Mouse (Mus musculus) embryo, embryonic 10.5 days (tissue): ENCODE results near the gene St6galnac6.

ENCODE experiments used
- DNase-seq: peaks from one replicate; pipeline ENCODE4 v3.0.0-alpha.2; 2015; ENCODE audit warnings: low spot score

The St6galnac6 gene

DNA sequence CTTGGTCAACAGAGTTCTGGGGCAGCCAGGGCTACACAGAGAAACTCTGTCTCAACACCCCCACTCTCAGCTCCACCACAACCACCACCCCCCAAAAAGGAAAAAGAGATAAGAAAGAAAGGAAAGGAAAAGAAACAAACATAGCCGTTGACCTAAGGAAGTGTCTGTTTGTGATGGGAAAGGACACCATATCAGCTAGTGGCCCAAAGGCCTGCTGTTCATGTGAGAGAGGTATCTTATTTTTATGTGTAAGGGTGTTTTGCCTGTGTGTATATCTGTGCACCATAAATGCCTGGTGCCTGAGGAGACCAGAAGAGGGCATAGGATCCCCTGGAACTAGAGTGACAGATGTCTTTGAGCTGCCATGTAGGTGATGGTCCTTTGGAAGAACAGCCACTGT lies 40.1 kb downstream of the St6galnac6 start:
- DNase-seq, result no peak

DNA sequence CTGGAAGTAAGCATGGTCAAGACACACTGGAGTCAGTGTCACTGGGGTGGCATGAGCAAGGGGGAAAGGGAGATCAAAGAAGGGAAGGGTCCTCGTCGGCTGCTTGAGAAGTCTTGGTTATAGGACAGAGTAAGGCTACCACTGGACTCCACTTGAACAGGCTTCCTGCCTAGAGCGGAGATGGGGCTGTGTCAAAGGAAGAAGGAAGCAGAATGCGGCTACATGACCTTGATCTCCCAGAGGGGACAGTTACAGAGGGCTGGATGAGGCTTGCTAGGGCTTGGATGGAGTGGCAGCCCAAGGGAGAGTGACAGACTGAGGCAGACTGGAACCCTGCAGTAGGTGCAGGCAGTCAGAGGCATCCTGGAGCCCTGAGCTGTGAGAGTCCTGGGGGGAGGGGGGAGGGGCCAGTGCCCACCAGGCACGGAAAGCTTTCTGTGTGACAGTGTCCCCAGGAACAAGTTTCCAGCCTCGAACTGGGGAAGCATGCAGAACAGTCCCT lies 41.1 kb downstream of the St6galnac6 start:
- DNase-seq, result no peak

DNA sequence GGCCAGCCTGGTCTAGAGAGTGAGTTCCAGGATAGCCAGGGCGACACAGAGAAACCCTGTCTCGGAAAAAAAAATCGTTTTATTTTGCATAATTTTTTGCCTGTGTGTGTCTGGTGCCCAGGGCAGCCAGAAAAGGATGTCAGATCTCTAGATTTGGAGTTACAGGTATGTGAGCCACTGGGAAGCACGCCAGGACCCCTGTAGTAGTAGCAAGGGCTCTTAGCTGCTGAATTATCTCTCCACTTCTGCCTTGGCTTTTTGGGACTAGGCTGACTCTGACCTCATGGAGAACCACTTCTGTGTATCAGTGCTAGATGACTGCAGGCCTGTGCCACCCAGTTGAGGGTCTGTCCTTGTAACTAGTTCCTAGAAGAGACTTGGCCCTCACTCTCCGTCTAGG lies 42.3 kb downstream of the St6galnac6 start:
- DNase-seq, result no peak

DNA sequence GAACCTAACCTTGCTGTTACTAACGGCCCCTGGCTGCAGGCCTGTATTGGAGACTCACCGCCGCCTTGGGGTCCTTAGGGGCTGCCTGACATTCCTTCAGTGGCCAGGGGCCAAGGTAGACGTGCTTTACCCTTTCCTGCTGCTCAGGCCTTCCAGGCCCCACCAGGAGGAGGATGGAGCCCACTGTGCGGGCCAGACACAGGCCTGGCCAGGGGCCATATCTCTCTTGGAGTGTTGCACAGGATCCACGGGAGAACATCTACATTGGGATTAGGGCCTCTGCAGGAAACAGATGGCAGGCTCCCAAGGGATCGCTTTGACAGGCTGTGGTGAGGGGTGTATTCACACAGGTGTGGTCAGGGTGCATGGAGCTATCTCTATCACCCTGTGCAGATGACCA lies 43.3 kb downstream of the St6galnac6 start:
- DNase-seq, result no peak

DNA sequence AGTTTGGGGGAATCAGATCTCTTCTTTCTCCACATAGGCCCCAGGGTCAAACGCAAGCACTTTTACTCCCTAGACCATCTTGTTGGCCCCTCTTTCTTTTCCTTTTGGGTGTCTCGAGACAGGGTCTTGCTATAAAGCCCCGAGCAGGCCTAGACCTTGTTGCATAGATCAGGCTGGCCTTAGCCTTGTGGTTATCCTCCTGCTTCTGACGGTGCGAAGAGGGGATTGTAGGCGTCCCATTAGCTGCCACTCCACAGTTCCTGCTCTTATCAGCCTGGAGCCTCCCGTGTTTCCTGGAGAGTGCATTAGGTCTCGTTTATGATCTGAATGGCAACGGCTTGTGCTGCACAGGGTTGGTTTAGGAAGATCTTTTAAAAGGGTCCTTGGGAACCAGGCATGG lies 44.6 kb downstream of the St6galnac6 start:
- no peak for DNase-seq

DNA sequence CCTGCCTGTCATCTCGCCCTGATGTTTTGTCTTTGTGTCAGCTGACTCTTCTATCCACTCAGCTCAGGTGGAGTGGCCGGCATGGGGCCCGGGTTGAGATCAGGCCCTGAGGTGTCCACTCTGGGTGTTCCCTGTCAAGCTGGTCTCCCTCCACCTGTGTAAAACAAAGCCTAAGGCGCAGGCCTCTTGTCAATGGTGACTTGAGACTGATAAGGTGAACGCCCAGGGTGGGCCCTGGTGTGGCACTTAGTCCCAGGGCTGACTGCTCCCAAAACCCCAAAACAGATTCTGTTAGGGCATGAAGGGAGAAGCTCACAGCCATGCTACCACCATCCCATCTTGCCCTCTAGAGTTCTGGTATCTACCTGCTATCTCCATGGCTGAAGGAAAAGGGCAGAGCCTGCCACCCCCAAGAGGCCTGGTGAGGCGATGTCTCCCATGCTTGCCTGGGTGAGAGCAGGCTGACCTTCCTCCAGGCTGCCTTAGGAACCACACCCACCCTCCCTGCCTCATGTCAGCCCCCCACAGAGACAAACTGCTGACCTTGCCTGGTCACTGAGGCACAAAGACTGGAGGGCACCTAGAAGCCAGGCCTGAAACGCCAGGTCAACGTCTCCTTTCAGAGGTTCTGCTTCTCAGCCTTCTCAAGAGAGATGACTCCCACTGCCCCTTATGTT lies 45.4 kb downstream of the St6galnac6 start:
- no peak for DNase-seq

DNA sequence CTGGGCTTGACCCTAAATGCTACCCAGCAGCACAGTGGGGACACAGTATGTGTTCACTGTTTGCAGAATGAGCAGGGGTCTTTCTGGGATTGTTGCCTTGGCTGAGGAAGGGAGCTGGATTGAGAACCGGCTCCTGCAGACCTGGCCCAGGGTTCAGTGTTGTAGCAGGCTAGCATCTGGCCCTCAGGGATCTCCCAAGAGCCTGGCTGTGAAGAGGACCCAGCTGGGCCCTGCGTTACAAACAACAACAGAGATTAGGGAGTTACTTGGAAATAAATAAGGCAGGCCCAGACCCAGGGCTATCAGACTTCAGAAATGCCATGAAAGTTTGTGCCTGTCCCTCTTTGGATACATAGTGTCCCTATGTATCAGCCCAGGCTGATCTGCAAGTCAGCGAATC lies 46.1 kb downstream of the St6galnac6 start:
- DNase-seq, result no peak

DNA sequence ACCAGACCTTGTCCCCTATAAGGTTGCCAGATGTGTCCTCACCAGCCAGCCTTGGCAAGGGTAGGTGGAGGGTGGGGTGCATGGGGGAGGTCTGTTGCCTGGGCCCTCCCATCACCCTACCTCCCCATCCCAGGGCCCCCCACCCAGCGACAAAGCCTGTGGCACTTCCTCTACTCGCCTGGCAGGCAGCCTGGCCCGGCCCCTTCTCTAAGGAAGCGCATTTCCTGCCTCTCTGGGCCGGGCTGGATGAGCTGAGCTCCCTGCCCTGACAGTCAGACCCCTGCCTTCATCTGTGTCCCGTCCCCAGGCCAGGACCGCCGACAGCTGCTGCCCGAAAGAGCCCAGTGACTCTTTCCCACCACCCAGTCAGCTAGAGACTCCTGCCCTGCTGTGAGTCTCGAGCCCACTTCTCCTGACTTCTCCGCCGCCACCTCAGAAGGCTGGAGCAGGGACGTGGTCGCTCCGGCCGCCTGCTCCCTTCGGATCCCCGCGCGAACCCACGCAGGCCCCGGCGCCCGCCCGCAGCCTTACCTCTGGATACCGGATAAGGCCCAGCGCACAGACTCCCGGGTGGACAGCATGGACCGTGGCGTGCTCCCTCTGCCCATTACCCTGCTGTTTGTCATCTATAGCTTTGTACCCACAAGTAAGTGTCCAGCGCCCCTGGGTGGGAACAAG lies 47.0 kb downstream of the St6galnac6 start, which contains the start of gene Eng:
Eng (plus strand) TSS at position 217 of the 678 bp plus-strand sequence.
- DNase-seq, result no peak

DNA sequence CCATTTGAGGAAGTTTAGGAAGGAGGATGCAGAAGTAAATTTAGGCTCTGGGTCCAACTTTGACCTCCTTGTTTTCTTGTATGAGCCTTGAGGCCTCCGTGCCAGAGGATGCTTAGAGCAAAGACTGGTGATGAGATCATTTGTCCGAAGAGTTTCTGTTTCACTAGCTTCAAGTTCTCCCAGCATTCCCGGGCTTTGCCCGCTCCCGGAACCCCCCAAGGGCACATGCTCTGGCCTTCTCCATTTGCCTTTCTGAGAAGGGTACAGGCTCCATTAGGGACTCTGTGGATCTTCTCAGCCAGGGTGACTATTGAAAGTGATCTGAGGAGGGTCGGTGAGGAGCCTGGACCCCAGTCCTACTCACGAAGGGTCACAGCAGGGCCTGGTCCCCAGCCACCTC lies 47.9 kb downstream of the St6galnac6 start:
- DNase-seq, result no peak

DNA sequence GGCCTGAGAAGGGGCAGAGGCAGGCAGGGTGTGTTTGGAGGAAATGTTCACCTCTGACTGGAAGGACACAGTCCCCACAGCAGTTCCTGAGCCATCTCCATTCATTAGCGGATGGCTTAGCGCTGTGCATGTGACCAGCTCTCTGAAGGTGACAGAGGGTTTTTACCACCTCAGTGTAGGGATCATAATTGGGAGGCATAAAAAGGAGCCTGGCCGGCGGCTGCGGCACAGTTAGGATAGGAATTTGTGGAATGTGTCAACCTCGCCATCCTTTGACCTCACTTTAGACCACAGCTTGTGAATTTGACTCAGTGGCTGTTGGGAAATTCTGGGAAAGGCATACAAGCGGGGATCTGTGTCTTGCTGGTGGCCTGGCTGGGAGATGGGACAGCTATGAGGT lies 54.3 kb downstream of the St6galnac6 start:
- peak; percentile 53 for DNase-seq

DNA sequence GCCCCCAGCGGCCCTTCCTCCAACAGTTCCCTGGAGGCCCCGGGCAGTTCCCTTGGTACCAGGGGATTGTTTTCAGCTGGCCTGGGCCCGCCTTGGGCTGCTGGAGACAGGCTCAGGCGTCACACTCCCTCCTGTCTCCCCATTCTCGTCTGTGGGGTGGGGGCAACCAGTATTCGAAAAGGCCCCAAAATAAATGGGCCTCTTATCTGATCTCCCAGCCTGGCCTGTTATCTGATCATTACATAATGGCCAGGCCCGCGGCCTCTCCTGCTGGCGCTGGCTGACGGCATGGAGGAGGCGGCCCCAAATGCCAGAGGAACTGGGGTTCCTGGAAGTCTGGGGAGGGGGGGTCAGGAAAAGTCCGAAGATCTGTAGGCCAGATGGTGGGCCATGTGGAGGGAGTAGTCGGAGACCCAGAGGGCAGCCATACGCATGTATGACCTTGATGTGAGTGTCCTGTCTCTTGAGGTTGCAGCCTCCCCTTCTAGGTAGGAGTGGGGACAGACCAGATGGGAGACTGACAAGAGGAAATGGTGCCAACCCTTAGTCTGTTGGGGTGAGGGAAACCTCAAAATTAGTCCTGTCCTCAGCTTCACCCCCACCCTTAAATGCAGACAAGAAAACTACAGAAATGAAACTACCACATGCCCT lies 55.4 kb downstream of the St6galnac6 start:
- DNase-seq, result no peak

DNA sequence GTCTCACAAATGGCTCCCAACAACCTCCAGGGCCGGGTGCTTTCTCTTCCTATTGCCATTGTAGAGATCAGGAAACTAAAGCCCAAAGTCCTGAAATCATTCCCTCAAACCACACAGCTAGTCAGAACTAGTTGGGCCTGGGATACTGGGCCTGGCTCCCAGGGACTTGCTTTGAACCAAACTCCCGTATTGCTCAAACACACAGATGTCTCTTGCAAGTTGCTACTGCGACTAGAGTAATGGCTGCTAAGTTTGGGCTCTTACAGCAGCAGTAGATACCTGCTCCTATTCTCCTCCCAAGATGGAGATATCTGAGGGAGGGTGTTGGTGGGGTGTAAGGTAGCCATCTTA lies 55.9 kb downstream of the St6galnac6 start:
- DNase-seq, result no peak

DNA sequence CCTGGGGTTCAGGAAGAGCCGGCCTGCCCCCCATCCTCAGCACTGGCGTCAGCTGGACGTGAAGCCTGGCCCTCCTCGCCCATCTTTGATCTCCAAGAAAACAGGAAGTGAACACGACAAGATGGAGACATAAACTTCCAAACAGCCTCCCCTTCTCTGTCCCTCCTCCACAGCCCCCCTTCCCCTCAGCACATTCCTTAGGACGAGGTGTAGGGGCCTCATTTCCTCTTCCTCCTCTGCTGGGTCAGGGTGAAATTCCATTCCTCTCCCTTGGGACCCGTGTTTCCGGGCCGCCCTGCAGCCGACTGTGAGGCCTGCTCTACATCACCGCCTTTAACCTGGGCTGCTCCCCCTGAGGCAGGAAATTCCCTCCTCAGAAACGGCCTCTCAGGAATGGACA lies 56.3 kb downstream of the St6galnac6 start:
- peak; percentile 71 for DNase-seq

DNA sequence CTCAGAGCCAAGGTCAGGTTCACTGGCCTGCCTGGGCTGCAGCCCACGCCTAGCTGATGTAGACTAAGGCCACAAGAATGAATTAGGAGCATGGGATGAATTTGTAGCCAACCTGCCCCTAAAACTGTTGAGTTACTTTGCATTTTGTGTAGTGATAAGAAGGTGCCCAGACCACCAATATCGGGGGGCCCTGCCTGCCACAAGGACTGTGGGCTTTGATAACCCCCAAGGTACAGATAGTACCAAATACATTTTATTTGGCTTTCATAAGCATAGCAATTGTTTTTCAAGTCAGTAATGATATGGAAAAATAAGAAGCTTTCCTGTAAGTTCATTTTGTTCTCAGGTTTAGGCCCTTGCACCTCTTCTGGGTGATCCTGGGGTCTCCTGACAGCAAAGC lies 59.4 kb downstream of the St6galnac6 start:
- no peak for DNase-seq

DNA sequence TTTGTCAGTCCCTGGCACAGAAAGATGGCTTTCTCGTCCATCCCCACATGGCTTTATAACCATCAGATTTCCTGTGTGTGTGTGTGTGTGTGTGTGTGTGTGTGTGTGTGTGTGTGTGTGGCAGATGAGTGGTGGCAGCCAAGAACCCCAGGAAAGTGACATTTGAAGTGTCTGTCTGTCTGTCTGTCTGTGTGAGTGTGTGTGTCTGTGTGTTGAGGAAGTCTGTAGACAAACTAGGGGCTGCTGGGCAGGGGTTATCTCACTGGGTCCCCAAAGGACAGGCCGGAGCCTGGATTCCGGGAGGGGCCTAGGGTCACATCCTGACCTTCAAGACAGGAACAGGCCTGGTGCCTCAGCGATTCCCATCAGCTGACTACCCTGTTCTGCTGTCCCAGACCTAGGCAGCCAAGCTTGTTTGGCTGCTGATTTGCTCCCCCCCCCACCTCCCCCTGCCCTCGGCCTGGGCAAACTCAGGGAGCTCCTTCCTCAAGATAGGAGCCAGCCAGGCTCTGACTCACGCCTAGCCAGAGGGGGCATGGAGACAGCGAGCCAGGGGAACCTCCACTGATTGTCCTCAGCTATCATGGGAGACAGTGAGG lies 62.1 kb downstream of the St6galnac6 start:
- DNase-seq, result peak; percentile 35

DNA sequence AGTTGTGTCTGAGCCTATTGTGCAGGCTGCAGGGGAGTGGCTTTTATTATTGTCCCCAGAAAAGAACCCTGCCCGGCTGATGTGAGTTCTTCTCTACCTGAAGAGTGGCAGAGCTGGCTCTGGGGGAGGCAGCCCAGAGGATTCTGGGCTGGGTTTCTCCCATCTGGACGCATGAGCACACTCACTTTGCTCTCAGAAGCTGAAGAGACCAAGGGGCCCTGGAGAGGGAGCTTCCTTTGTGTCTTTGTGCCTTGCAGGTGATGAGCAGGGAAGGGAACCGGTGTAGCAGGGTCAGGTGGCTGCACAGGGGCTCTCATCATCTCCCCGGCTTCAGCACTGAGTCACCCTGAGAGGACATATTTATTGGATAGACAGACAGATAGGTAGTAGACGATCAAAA lies 62.8 kb downstream of the St6galnac6 start:
- DNase-seq, result no peak

DNA sequence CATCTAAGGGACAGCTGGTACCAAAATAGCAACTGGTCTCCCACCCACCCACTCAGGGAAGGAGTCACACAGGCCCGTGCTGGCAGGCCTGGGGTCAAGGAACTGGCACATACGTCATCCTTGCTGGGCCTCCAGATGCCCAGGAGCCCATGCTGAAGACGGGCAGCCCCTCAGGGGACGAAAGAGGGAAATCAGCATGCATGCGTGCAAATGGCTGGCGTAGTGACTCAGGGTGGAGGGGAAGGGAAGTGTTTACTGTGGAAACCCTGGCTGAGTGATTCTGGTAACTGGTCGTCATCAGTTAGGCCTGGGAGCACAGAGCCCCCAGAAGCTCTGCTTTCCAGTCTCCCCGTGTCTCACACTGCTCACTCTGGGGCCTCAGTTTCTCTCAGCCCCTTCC lies 65.8 kb downstream of the St6galnac6 start:
- DNase-seq, result no peak

DNA sequence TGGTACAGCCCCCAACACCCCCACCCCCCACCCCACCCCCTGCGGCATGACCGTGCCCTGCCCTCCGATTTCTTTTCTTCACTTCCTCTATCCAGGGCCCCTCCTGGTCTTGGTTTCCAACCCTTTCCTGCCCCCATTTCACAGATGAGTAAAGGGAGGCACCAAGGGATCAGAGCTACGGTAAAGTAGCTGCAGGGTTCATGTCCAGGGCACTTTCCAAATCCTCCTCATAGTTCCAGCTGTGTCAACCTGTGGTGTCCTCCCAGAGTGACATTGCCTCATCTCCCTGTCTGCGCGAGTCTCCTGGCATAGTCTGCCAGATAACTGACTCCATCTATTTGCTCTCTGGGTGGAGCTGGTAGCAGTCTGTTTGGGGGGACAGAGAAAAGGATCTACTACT lies 66.3 kb downstream of the St6galnac6 start:
- DNase-seq, result no peak

DNA sequence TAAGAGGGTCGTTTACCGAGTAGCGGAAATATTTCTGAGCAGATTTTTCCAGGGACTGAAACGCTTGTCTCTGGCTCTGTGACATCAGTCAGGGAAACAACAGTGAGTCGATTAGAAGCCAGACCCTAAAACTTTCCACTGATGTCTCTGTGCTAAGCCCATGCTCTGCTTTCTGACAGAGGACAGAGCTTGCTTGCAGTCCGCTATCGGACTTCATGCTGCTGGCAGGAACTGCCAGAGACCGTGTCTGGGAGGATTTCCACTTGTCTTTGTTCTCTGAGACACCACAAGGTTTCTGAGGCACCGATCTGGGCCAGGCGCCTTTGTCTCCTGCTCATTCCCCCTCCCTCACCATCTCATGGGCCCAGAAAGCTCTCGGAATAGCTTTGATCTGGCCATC lies 68.3 kb downstream of the St6galnac6 start:
- peak; percentile 50 for DNase-seq

DNA sequence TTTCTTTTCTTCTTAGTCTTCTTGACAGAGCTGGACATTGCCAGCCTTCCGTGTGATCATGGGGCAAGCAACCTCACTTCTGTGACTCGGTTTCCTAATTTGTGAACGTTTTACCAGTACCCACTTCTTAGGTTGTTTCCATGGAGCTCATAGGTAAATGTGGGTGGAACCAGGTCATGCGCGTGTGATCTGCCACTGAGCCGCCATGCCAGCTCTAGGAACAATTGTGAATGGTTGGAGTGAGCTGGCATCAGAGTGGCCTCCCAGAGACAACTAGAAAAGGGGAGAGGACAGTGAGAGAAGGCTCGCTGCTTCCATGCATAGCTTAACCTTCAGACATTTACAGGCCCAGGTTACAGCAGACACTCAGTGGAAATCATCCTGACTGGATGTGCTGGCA lies 68.7 kb downstream of the St6galnac6 start:
- DNase-seq, result no peak

DNA sequence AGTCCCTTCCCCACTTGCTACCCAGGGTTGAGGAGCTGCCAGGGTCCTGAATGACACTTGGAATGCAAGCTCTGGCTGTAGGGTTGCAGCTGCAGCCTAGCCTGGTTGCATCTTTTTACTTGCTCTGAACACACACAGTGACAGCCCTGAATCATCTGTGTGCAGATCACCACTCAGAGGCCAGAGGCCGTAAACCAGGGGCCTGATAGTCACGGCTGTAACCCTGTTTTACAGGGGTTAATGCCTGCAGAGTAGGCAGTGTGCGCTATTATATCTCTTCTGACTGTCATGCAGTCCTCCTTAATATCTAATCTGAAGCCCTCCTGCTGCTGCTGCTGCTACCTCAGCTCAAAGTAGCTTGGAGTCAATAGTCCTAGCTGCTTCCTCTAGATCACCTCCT lies 70.4 kb downstream of the St6galnac6 start:
- no peak for DNase-seq
